Mouse (Mus musculus) heart, postnatal 0 days (tissue): Measurements from ENCODE around the gene Fntb.

Experiments
- CTCF ChIP-seq: IDR thresholded peaks from 2 replicates; pipeline ENCODE4 v1.5.1; 2016; ENCODE audit warnings: antibody characterized with exemption, control low read depth, low read depth
- EP300 ChIP-seq: IDR thresholded peaks from 2 replicates; pipeline ENCODE4 v1.6.1; 2016; ENCODE audit warnings: antibody characterized with exemption, low read depth

DNA sequence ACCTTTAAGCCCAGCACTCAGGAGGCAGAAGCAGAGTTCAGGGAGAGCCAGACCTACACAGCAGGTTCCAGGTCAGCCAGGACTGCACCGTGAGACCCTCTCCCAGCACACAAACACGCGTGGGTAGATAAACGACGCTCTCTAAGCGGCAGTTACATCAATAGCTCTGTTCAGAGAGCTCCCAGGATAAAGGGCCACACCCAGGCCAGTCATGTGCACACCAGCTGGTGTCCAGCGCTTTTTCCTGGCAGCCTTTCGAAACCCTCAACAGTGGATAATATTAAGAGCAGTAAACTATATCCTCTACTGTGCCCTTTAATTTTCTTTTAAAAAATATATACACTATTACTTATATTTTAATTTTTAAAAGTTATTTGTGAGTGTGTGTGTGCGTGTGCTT lies 146.8 kb downstream of the Fntb start:
- no peak for TF ChIP-seq CTCF
- no peak for TF ChIP-seq EP300
